Mouse (Mus musculus) CD4-positive, CD25-positive, alpha-beta regulatory T cell, adult 9 weeks (primary cell): Measurements from ENCODE around the gene Klf1. TPM values are rescaled to one million over a fixed set of nuclear protein-coding genes. Genes with fewer than 3 reads are reported as not detected.

Experiments
- polyA plus RNA-seq: library from polyadenylated mRNA; unstranded; fragments of 100-300 nt; shearing (Covaris generic); gene quantifications from one replicate; pipeline ENCODE4 v1.2.1, GENCODE M21; 2017

Gene Klf1
- polyA plus RNA-seq: 0.60 TPM

DNA sequence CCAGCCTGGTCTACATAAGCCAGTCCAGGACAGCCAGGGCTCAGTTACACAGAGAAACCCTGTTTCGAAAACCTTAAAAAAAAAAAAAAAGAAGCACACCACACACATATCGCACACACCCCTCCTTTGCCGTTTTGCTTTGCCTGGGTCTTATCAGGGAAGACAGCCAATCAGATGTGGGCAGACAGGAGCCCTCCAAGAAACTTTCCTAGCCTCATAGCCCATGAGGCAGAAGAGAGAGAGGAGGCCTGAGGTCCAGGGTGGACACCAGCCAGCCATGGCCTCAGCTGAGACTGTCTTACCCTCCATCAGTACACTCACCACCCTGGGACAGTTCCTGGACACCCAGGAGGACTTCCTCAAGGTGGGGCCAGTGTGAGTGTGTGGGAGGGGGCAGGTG is at the start of gene Klf1:
TSS of gene Klf1 (plus strand) at position 177 of the 400 bp plus-strand sequence.

DNA sequence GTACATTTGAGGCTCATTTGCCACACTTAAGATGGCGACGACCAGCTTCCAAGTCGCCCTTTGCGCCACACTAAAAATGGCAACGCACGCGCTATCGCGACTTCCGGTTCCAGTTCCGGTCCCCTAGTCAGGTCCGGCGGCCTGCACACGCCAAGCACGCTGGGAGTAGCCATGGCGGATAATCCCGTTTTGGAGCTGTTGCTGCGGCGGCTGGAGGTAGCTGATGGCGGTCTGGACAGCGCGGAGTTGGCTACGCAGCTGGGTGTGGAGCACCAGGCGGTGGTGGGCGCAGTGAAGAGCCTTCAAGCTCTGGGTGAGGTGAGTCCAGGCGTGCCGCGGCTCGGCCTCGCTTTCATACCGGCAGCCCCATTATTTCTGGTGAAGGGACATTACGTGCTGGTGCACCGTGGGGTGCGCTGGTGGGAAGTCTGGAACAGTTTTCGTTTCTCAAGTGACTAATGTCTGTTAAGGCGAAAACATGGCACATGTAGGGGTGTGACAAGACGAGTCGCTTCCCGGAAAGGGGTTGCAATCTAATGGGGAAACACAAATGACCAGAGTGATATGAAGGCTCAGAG is 44.8 kb upstream of the Klf1 start, which contains the start of gene Farsa:
TSS of gene Farsa (plus strand) at position 126 of the 578 bp plus-strand sequence.

DNA sequence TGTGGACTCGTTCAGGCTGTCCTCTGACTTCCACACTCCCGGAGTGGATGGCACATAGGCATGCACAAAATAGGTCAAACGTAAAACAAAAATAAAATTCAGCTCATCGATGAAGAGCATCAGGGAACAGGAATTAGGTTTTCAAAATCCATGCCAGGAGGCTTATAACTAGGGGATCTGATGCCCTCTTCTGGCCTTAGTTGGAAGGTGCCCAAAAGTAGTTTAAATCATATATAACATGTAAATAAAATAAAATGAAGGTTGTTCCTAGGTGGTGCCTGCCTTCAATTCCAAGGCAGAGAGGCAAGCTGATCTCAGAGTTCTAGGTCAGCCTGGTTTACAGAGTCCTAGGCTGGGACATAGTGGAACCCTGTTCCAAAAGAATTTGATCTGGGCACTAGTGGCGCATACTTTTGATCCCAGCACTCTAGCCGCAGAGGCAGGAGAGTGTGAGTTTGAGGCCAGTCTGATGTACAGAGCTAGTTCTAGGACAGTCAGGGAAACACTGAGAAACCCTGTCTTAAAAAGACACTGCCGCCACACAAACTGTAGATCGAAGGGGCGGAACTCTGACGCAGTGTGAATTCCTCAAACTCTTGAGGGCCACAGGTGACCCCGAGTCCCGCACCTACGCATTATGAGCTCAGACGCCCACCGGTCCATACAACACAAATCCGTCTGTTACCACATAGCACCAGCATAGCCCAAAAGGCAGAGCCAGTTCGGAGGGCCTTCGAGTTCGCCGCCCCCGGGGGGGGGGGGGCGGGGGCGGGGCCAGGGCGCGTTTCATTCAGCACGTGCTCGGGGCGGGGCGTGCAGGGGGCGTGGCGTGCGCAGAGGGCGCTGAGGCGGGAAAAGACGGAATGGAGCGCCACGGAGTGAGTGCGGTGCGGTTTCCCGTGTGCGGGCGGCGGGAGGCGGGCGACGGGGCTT is 30.1 kb upstream of the Klf1 start, which contains the start of gene Syce2:
TSS of gene Syce2 (plus strand) at position 736 of the 933 bp plus-strand sequence.

DNA sequence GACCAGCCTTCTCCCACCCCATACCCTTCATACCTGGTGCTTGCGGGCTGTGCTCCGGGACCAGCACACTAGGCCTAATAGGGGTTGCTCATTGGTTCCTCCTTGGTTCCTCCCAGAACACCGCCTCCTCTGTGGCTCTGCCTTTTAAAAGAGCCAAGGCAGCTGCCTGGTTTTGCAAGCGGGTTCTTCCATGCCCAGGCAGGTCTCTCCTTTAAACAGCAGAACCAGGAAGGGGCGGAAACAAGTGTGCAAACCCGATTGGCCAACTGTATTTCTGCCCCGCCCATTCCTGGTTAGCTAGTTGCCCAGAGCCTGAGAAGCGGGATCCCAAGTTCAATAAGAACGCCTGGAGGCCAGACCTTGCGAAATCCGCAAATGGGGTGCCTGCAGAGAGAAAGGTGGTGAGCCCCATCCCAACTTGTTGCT is 8.0 kb upstream of the Klf1 start, which contains the start of gene Gcdh:
TSS of gene Gcdh (minus strand) at position 213 of the 426 bp plus-strand sequence.

DNA sequence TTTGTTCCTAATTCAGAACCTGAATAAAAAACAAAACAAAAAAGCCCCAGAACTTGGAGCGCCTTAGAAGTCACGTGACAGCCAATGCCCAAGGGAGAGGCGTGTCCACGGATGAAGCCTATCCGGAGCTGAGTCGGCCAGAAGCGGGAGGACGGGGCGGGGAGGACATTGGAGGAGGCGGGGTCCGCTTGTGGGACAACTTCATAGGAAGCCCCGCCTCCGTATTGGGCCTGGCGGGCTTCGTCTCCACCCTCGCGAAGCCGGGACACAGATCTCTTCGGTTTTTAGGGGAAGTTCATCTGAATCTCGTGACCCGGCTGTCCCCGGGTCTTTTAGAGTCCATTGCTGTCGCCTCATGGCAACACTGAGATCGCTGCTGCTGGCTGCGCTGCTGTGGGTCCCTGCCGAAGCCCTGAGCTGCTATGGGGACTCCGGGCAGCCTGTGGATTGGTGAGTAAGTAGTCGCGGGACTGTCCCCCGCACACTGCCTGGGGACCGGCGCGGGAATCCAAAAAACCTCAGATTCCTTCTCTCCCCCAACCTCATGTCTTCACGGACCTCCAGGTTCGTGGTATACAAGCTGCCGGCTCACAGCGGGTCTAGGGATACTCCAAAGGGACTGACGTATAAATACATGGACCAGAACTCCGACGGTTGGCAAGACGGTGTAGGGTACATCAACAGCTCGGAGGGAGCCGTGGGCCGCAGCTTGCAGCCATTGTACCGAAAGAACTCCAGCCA is 6.9 kb downstream of the Klf1 start, which contains the start of gene Dnase2a:
TSS of gene Dnase2a (plus strand) at position 140 of the 741 bp plus-strand sequence.

DNA sequence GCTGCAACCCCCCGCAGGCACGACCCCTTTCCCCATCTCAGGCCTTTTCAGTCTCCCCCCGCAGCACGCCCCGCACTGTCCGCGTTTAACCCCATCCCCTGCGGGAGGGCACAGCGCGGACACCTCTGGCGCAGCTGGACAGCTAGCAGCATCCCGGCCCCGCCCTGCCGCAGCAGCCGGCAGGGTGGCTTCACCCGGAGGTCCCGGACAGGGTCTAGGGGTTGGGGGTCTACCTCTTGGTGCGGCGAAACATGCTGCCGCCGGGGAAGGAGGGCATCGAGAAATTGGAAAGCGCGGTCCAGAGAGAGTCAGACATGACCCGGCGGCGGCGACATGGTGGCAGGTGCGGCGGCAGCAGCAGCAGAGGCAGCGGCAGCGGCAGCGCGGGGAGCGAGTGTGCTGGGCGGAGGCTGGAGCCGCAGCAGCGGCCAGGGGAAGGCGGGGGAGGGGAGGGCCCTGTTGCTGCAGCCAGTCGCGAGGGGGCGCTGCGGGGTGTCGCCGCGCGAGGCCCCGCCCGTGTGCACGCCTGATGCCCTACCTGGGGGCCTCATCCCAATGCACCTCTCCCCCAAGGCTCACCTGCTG is 35.3 kb downstream of the Klf1 start, which contains the start of gene Mast1:
TSS of gene Mast1 (minus strand) at position 398 of the 585 bp plus-strand sequence.

DNA sequence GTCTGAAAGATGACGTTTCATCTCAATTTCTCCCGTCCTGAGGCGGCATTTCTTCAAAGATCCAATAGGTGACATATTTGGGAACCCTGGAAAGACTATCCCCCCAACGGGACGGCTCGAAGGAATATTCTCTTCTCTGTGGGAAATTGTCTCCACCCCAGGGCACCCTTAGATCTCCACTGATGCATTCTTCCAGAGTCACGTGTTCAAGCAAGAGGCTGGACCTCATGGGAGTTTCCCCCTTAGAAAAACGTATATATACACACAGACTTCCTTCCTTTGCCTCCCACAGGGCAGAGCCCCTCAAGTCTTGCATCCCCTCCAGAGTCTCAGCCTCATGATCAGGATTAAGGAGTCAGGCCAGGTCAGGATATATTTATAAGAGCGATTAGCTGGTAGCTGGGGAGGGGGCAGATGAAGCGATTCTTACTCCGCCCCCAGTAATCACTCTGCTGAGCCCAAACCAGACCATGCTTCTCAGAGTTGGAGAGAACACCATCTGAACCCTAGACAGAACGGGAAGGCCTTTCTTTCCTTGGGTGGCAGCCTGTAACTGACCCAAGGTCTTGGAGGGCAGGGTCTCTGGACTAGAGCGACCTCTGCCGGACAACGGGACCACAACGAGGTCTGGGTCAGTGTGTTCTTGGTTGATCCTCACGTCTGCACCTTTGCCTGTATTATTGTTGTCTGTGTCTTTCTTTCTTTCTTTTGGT is 45.0 kb downstream of the Klf1 start, which contains the start of gene Rtbdn:
TSS of gene Rtbdn (plus strand) at position 464 of the 713 bp plus-strand sequence.

Other genes starting within 250 kb of the Klf1 start
- 110 TPM for gene Ier2, start 239.1 kb upstream of the Klf1 start, polyA plus RNA-seq
- gene Trmt1, start 215.6 kb upstream of the Klf1 start, polyA plus RNA-seq: 72.2 TPM
- 2.4 TPM for gene Nacc1, start 214.1 kb upstream of the Klf1 start, polyA plus RNA-seq
- gene Lyl1, start 200.5 kb upstream of the Klf1 start, polyA plus RNA-seq: 0.40 TPM
- gene G430095P16Rik, start 178.9 kb upstream of the Klf1 start, polyA plus RNA-seq: 35.6 TPM
- 4.7 TPM for gene Nfix, start 101.6 kb upstream of the Klf1 start, polyA plus RNA-seq
- 7.8 TPM for gene Dand5, start 79.1 kb upstream of the Klf1 start, polyA plus RNA-seq
- 20.8 TPM for gene Gadd45gip1, start 70.4 kb upstream of the Klf1 start, polyA plus RNA-seq
- 200 TPM for gene Rad23a, start 61.3 kb upstream of the Klf1 start, polyA plus RNA-seq
- 494 TPM for gene Calr, start 55.0 kb upstream of the Klf1 start, polyA plus RNA-seq
- 110 TPM for gene Farsa, start 44.9 kb upstream of the Klf1 start, polyA plus RNA-seq
- gene Syce2, start 29.8 kb upstream of the Klf1 start, polyA plus RNA-seq: 7.1 TPM
- gene Gcdh, start 8.0 kb upstream of the Klf1 start, polyA plus RNA-seq: 38.4 TPM
- gene Dnase2a, start 6.6 kb downstream of the Klf1 start, polyA plus RNA-seq: 22.3 TPM
- 1.3 TPM for gene Mast1, start 35.4 kb downstream of the Klf1 start, polyA plus RNA-seq
- not detected for gene Rtbdn, start 45.1 kb downstream of the Klf1 start, polyA plus RNA-seq
- gene Gm49661, start 67.5 kb downstream of the Klf1 start, polyA plus RNA-seq: not detected
- gene Prdx2, start 67.7 kb downstream of the Klf1 start, polyA plus RNA-seq: 233 TPM
- 108 TPM for gene Rnaseh2a, start 67.8 kb downstream of the Klf1 start, polyA plus RNA-seq
- gene Junb, start 76.8 kb downstream of the Klf1 start, polyA plus RNA-seq: 339 TPM
- gene Hook2, start 88.7 kb downstream of the Klf1 start, polyA plus RNA-seq: 4.4 TPM
- gene Best2, start 112.6 kb downstream of the Klf1 start, polyA plus RNA-seq: not detected
- 60.6 TPM for gene Asna1, start 123.4 kb downstream of the Klf1 start, polyA plus RNA-seq
- gene Trir, start 124.9 kb downstream of the Klf1 start, polyA plus RNA-seq: 122 TPM
- 51.4 TPM for gene Tnpo2, start 135.0 kb downstream of the Klf1 start, polyA plus RNA-seq
- 10.1 TPM for gene Fbxw9, start 158.1 kb downstream of the Klf1 start, polyA plus RNA-seq
- gene Gm5741, start 166.1 kb downstream of the Klf1 start, polyA plus RNA-seq: 2.5 TPM
- 57.7 TPM for gene Dhps, start 169.8 kb downstream of the Klf1 start, polyA plus RNA-seq
- 190 TPM for gene Wdr83os, start 178.8 kb downstream of the Klf1 start, polyA plus RNA-seq
- 46.6 TPM for gene Wdr83, start 179.4 kb downstream of the Klf1 start, polyA plus RNA-seq
- gene Man2b1, start 181.3 kb downstream of the Klf1 start, polyA plus RNA-seq: 167 TPM
- not detected for gene Zfp791, start 221.2 kb downstream of the Klf1 start, polyA plus RNA-seq
- gene Cks1brt, start 250.0 kb downstream of the Klf1 start, polyA plus RNA-seq: not detected